Mouse (Mus musculus): Measurements from ENCODE around the gene Galnt9.

- TF ChIP-seq ZC3H11A (IDR thresholded peaks at IDR 0.05; ENCODE audit: borderline replicate concordance, low read depth, low read length): no peak
- TF ChIP-seq MAFK (IDR thresholded peaks at IDR 0.05; ENCODE audit: insufficient read depth, low read depth, low read length): no peak
Observed at GRCm38 (mm10) chr5:110531091-110531490, 13.1 kb upstream of the Galnt9 start.
